Mouse (Mus musculus) embryo, embryonic 9.5 days (tissue): ENCODE results near the gene Rad17.

ENCODE experiments used
- DNase-seq: peaks from one replicate; pipeline ENCODE4 v3.0.0-alpha.2; 2017; ENCODE audit errors: extremely low spot score

Rad17 gene

GRCm38 (mm10) chr13:100616181-100617087, 34.4 kb downstream of the Rad17 start, which contains the start of gene Marveld2:
TSS of gene Marveld2 (minus strand) at chr13:100616971.
- peak; percentile 40 for DNase-seq

- DNase-seq: no peak
These were observed 37.9 kb downstream of the Rad17 start for GRCm38 (mm10) chr13:100612903-100613302.

GRCm38 (mm10) chr13:100612251-100612650, 38.6 kb downstream of the Rad17 start:
- no peak for DNase-seq

GRCm38 (mm10) chr13:100611266-100611665, 39.6 kb downstream of the Rad17 start:
- DNase-seq: no peak

- no peak for DNase-seq
These were observed 43.1 kb downstream of the Rad17 start for GRCm38 (mm10) chr13:100607756-100608155.

GRCm38 (mm10) chr13:100605845-100606244, 45.0 kb downstream of the Rad17 start:
- no peak for DNase-seq

GRCm38 (mm10) chr13:100603738-100604095, 47.1 kb downstream of the Rad17 start:
- no peak for DNase-seq

GRCm38 (mm10) chr13:100603031-100603737, 47.7 kb downstream of the Rad17 start:
- DNase-seq: no peak

GRCm38 (mm10) chr13:100602239-100602902, 48.5 kb downstream of the Rad17 start:
- no peak for DNase-seq

- no peak for DNase-seq
These were observed 49.8 kb downstream of the Rad17 start for GRCm38 (mm10) chr13:100601034-100601433.

- DNase-seq: no peak
These were observed 50.5 kb downstream of the Rad17 start for GRCm38 (mm10) chr13:100600317-100600716.

- no peak for DNase-seq
These were observed 53.6 kb downstream of the Rad17 start for GRCm38 (mm10) chr13:100597284-100597683.

GRCm38 (mm10) chr13:100595552-100595885, 55.3 kb downstream of the Rad17 start:
- no peak for DNase-seq

- no peak for DNase-seq
These were observed 55.9 kb downstream of the Rad17 start for GRCm38 (mm10) chr13:100594838-100595551.

- DNase-seq: peak; percentile 39
These were observed 56.6 kb downstream of the Rad17 start for GRCm38 (mm10) chr13:100594041-100594792.

- DNase-seq: no peak
These were observed 62.2 kb downstream of the Rad17 start for GRCm38 (mm10) chr13:100588646-100589045.

GRCm38 (mm10) chr13:100582144-100582543, 68.7 kb downstream of the Rad17 start:
- no peak for DNase-seq

- DNase-seq: no peak
These were observed 69.2 kb downstream of the Rad17 start for GRCm38 (mm10) chr13:100581701-100582100.

GRCm38 (mm10) chr13:100579951-100580350, 70.9 kb downstream of the Rad17 start:
- DNase-seq: no peak

- DNase-seq: no peak
These were observed 71.6 kb downstream of the Rad17 start for GRCm38 (mm10) chr13:100579220-100579619.

GRCm38 (mm10) chr13:100575950-100576349, 74.9 kb downstream of the Rad17 start:
- no peak for DNase-seq
